Mouse (Mus musculus) 3T3-L1 (cell line): ENCODE measurements around the gene Chpf2.

Experiments
- DNase-seq: peaks from one replicate; pipeline ENCODE4 v3.0.0-alpha.2; 2015; ENCODE audit warnings: low read depth, low spot score

Chpf2 gene

GRCm38 (mm10) chr5:24591268-24591721 is 4.8 kb downstream of the Chpf2 start:
- DNase-seq: no peak

- DNase-seq: no peak
Observed at GRCm38 (mm10) chr5:24591796-24592470, 5.4 kb downstream of the Chpf2 start.

GRCm38 (mm10) chr5:24592471-24593160 is 6.1 kb downstream of the Chpf2 start:
- DNase-seq: no peak

- DNase-seq: no peak
Observed at GRCm38 (mm10) chr5:24593230-24593629, 6.7 kb downstream of the Chpf2 start.

- no peak for DNase-seq
Observed at GRCm38 (mm10) chr5:24593928-24594327, 7.4 kb downstream of the Chpf2 start.

GRCm38 (mm10) chr5:24594346-24594745 is 7.8 kb downstream of the Chpf2 start:
- no peak for DNase-seq

- DNase-seq: no peak
Observed at GRCm38 (mm10) chr5:24595261-24595660, 8.7 kb downstream of the Chpf2 start.

GRCm38 (mm10) chr5:24595786-24596380 is 9.3 kb downstream of the Chpf2 start:
- no peak for DNase-seq

- DNase-seq: no peak
Observed at GRCm38 (mm10) chr5:24596519-24597171, 10.1 kb downstream of the Chpf2 start.

- peak; percentile 97 for DNase-seq
Observed at GRCm38 (mm10) chr5:24597221-24597728, 10.7 kb downstream of the Chpf2 start.

- no peak for DNase-seq
Observed at GRCm38 (mm10) chr5:24597901-24598569, 11.5 kb downstream of the Chpf2 start.

GRCm38 (mm10) chr5:24598570-24599006 is 12.0 kb downstream of the Chpf2 start:
- peak; percentile 39 for DNase-seq

- DNase-seq: no peak
Observed at GRCm38 (mm10) chr5:24599137-24599536, 12.6 kb downstream of the Chpf2 start.

GRCm38 (mm10) chr5:24600236-24600635 is 13.7 kb downstream of the Chpf2 start:
- DNase-seq: no peak

- peak; percentile 24 for DNase-seq
Observed at GRCm38 (mm10) chr5:24601071-24601835, 14.7 kb downstream of the Chpf2 start.

GRCm38 (mm10) chr5:24601911-24602750 is 15.6 kb downstream of the Chpf2 start:
- DNase-seq: peak; percentile 77

- DNase-seq: peak; percentile 92
Observed at GRCm38 (mm10) chr5:24602751-24603343, 16.3 kb downstream of the Chpf2 start.

GRCm38 (mm10) chr5:24603431-24604010 is 17.0 kb downstream of the Chpf2 start:
- DNase-seq: no peak
